Mouse (Mus musculus) embryonic facial prominence, embryonic 15.5 days (tissue): ENCODE data around the gene Olfr974. TPM values are rescaled to one million over a fixed set of nuclear protein-coding genes. Genes with fewer than 3 reads are reported as not detected.
"Not testable (repeated sequence)": the region's sequence is repeated elsewhere in the genome, so short reads cannot be mapped to it uniquely, and the experiment has no call there.

ENCODE experiments used
- ATAC-seq: fragments of 200-750 bp; cut with Nextera tagmentation; 2 replicates; pipeline ENCODE4 v1.8.0; 2017; ENCODE audit warnings: low read depth, moderate TSS enrichment; ENCODE audit not compliant: insufficient number of reproducible peaks, low FRiP score, low TSS enrichment
- H3K27ac ChIP-seq: fragments of 300-500 bp; sonication (generic); replicated peaks from 2 replicates; pipeline ENCODE4 v1.5.1; 2015; ENCODE audit warnings: mild to moderate bottlenecking, inconsistent platforms
- H3K27me3 ChIP-seq: fragments of 300-500 bp; sonication (generic); 2 replicates; pipeline ENCODE4 v1.6.1; 2015; ENCODE audit warnings: inconsistent platforms
- H3K36me3 ChIP-seq: fragments of 300-500 bp; sonication (generic); 2 replicates; pipeline ENCODE4 v1.6.1; 2015; ENCODE audit warnings: mild to moderate bottlenecking, inconsistent platforms
- H3K4me1 ChIP-seq: fragments of 300-500 bp; sonication (generic); 2 replicates; pipeline ENCODE4 v1.6.1; 2015; ENCODE audit warnings: inconsistent platforms
- H3K4me2 ChIP-seq: fragments of 300-500 bp; sonication (generic); replicated peaks from 2 replicates; pipeline ENCODE4 v1.6.1; 2015; ENCODE audit warnings: mild to moderate bottlenecking, inconsistent platforms
- H3K4me3 ChIP-seq: fragments of 300-500 bp; sonication (generic); replicated peaks from 2 replicates; pipeline ENCODE4 v1.5.1; 2015; ENCODE audit warnings: mild to moderate bottlenecking, inconsistent platforms
- H3K9ac ChIP-seq: fragments of 300-500 bp; sonication (generic); 2 replicates; pipeline ENCODE4 v1.6.1; 2015; ENCODE audit warnings: inconsistent platforms
- H3K9me3 ChIP-seq: fragments of 300-500 bp; sonication (generic); replicated peaks from 2 replicates; pipeline ENCODE4 v1.6.1; 2016; ENCODE audit warnings: inconsistent platforms
- WGBS: fragments of 180-500 bp; shearing (Covaris S2); methylation state at CpG from one replicate; pipeline ENCODE4 v1.1.7; 2015; 5-methylcytosine and 5-hydroxymethylcytosine counted together
- polyA plus RNA-seq: library from polyadenylated mRNA; unstranded; fragments of >200 nt; fragmentation: Nextera tagmentation; extraction: Ambion mirVana; gene quantifications from 2 replicates; pipeline ENCODE4 v1.2.1, GENCODE M21; 2015

The Olfr974 gene
- polyA plus RNA-seq, result 0.20 TPM in 1 of 2 replicates, not detected in the other

GRCm38 (mm10) chr9:39937201-39937600 is at the start of gene Olfr974:
TSS of gene Olfr974 (plus strand) at chr9:39937501.
- Histone ChIP-seq H3K9me3 (no peaks in the 10 kb centered on the region), H3K4me1 (no peaks in the 10 kb centered on the region), H3K27me3 (no peaks in the 10 kb centered on the region), H3K9ac (no peak within 1 kb of the TSS), H3K36me3 (no peaks in the 10 kb centered on the region), H3K27ac (no peak within 1 kb of the TSS), H3K4me3 (no peak within 1 kb of the TSS), H3K4me2 (no peak within 1 kb of the TSS)
- no peak for ATAC-seq
- 80% methylated on average over 1 of the region's 1 CpGs for WGBS

- Histone ChIP-seq H3K9me3 (no peaks in the 10 kb centered on the region), H3K4me3 (no peak overlapping the region), H3K4me1 (no peaks in the 10 kb centered on the region), H3K27ac (no peak overlapping the region), H3K4me2 (no peak overlapping the region), H3K36me3 (no peaks in the 10 kb centered on the region), H3K9ac (no peak overlapping the region), H3K27me3 (no peaks in the 10 kb centered on the region)
- ATAC-seq, result no peak
- WGBS, result 63% methylated on average over 6 of the region's 6 CpGs
These were observed 32.2 kb upstream of the Olfr974 start for GRCm38 (mm10) chr9:39905106-39905505.

- no peaks in the 10 kb centered on the region for H3K4me1 ChIP-seq
- no peak within 1 kb of the TSS for H3K27ac ChIP-seq
- no peaks in the 10 kb centered on the region for H3K9me3 ChIP-seq
- WGBS, result 59% methylated on average over 2 of the region's 2 CpGs
- no peak for ATAC-seq
- no peak within 1 kb of the TSS for H3K9ac ChIP-seq
- H3K36me3 ChIP-seq, result no peaks in the 10 kb centered on the region
- no peak within 1 kb of the TSS for H3K4me2 ChIP-seq
- H3K4me3 ChIP-seq, result no peak within 1 kb of the TSS
- H3K27me3 ChIP-seq, result no peaks in the 10 kb centered on the region
These were observed 30.3 kb upstream of the Olfr974 start, which contains the start of gene Olfr229 for GRCm38 (mm10) chr9:39907036-39907435. TSS of gene Olfr229 (plus strand) at chr9:39907336.

GRCm38 (mm10) chr9:39909939-39910338 is 27.4 kb upstream of the Olfr974 start:
- no peak overlapping the region for H3K4me2 ChIP-seq
- no peak overlapping the region for H3K4me3 ChIP-seq
- no peak overlapping the region for H3K9ac ChIP-seq
- no peaks in the 10 kb centered on the region for H3K27me3 ChIP-seq
- H3K36me3 ChIP-seq, result no peaks in the 10 kb centered on the region
- H3K9me3 ChIP-seq, result no peaks in the 10 kb centered on the region
- ATAC-seq, result no peak
- no peaks in the 10 kb centered on the region for H3K4me1 ChIP-seq
- no peak overlapping the region for H3K27ac ChIP-seq
- WGBS, result 82% methylated on average over 3 of the region's 3 CpGs

GRCm38 (mm10) chr9:39927975-39928836 is 9.1 kb upstream of the Olfr974 start:
- not testable (repeated sequence) for H3K4me1 ChIP-seq, H3K4me3 ChIP-seq, H3K9me3 ChIP-seq, H3K27me3 ChIP-seq, H3K9ac ChIP-seq, H3K36me3 ChIP-seq, H3K27ac ChIP-seq, ATAC-seq, H3K4me2 ChIP-seq
- no CpG with 5 or more reads among the region's 4 CpGs for WGBS

- H3K27ac ChIP-seq, H3K27me3 ChIP-seq, H3K9me3 ChIP-seq, H3K4me2 ChIP-seq, H3K4me3 ChIP-seq, H3K4me1 ChIP-seq, H3K36me3 ChIP-seq, H3K9ac ChIP-seq, ATAC-seq: not testable (repeated sequence)
- WGBS, result 65% methylated on average over 1 of the region's 1 CpGs
These were observed 8.5 kb upstream of the Olfr974 start for GRCm38 (mm10) chr9:39928837-39929236.

GRCm38 (mm10) chr9:39951946-39952345 is 14.6 kb downstream of the Olfr974 start, which contains the start of gene Olfr975:
TSS of gene Olfr975 (minus strand) at chr9:39952046.
- Histone ChIP-seq H3K4me1 (no peaks in the 10 kb centered on the region), H3K27me3 (no peaks in the 10 kb centered on the region), H3K9ac (no peak within 1 kb of the TSS), H3K4me3 (no peak within 1 kb of the TSS), H3K36me3 (no peaks in the 10 kb centered on the region), H3K9me3 (no peaks in the 10 kb centered on the region), H3K27ac (no peak within 1 kb of the TSS), H3K4me2 (no peak within 1 kb of the TSS)
- no peak for ATAC-seq
- WGBS, result 67% methylated on average over 1 of the region's 1 CpGs

GRCm38 (mm10) chr9:39961033-39961432 is 23.7 kb downstream of the Olfr974 start, which contains the start of gene Olfr976:
TSS of gene Olfr976 (minus strand) at chr9:39961133.
- H3K4me2 ChIP-seq, H3K27me3 ChIP-seq, H3K9ac ChIP-seq, H3K36me3 ChIP-seq, H3K27ac ChIP-seq, H3K4me3 ChIP-seq, H3K4me1 ChIP-seq, ATAC-seq, H3K9me3 ChIP-seq: not testable (repeated sequence)
- WGBS, result 83% methylated on average over 7 of the region's 9 CpGs

GRCm38 (mm10) chr9:39976581-39977145 is 39.4 kb downstream of the Olfr974 start:
- WGBS, result 81% methylated on average over 1 of the region's 1 CpGs
- not testable (repeated sequence) for ATAC-seq, H3K4me1 ChIP-seq, H3K4me2 ChIP-seq, H3K9me3 ChIP-seq, H3K9ac ChIP-seq, H3K4me3 ChIP-seq, H3K36me3 ChIP-seq, H3K27ac ChIP-seq, H3K27me3 ChIP-seq

- no peak within 1 kb of the TSS for H3K9ac ChIP-seq
- H3K27me3 ChIP-seq, result no peaks in the 10 kb centered on the region
- no peaks in the 10 kb centered on the region for H3K36me3 ChIP-seq
- H3K4me1 ChIP-seq, result no peaks in the 10 kb centered on the region
- no peaks in the 10 kb centered on the region for H3K9me3 ChIP-seq
- no peak within 1 kb of the TSS for H3K4me3 ChIP-seq
- WGBS, result 59% methylated on average over 2 of the region's 2 CpGs
- H3K27ac ChIP-seq, result no peak within 1 kb of the TSS
- H3K4me2 ChIP-seq, result no peak within 1 kb of the TSS
- no peak for ATAC-seq
These were observed 54.5 kb downstream of the Olfr974 start, which contains the start of gene Olfr978 for GRCm38 (mm10) chr9:39991813-39992212. TSS of gene Olfr978 (plus strand) at chr9:39992113.
